Mouse (Mus musculus) neural tube, embryonic 15.5 days (tissue): ENCODE measurements around the gene Dtx1. TPM values are rescaled to one million over a fixed set of nuclear protein-coding genes. Genes with fewer than 3 reads are reported as not detected.

Source experiments
- ATAC-seq: fragments of 200-750 bp; cut with Nextera tagmentation; 2 replicates; pipeline ENCODE4 v1.8.0; 2017; ENCODE audit warnings: mild to moderate bottlenecking, moderate TSS enrichment, moderate library complexity; ENCODE audit not compliant: low FRiP score
- H3K27ac ChIP-seq: fragments of 300-500 bp; sonication (generic); replicated peaks from 2 replicates; pipeline ENCODE4 v1.5.1; 2015; ENCODE audit warnings: mild to moderate bottlenecking, inconsistent platforms
- H3K27me3 ChIP-seq: fragments of 300-500 bp; sonication (generic); replicated peaks from 2 replicates; pipeline ENCODE4 v1.6.1; 2015; ENCODE audit warnings: inconsistent platforms
- H3K36me3 ChIP-seq: fragments of 300-500 bp; sonication (generic); 2 replicates; pipeline ENCODE4 v1.6.1; 2015; ENCODE audit warnings: inconsistent platforms
- H3K4me1 ChIP-seq: fragments of 300-500 bp; sonication (generic); 2 replicates; pipeline ENCODE4 v1.6.1; 2015; ENCODE audit warnings: inconsistent platforms
- H3K4me2 ChIP-seq: fragments of 300-500 bp; sonication (generic); 2 replicates; pipeline ENCODE4 v1.6.1; 2015; ENCODE audit warnings: inconsistent platforms, mild to moderate bottlenecking, moderate library complexity
- H3K4me3 ChIP-seq: fragments of 300-500 bp; sonication (generic); replicated peaks from 2 replicates; pipeline ENCODE4 v1.5.1; 2015; ENCODE audit warnings: mild to moderate bottlenecking, inconsistent platforms
- H3K9ac ChIP-seq: fragments of 300-500 bp; sonication (generic); replicated peaks from 2 replicates; pipeline ENCODE4 v1.6.1; 2015; ENCODE audit warnings: mild to moderate bottlenecking, inconsistent platforms
- H3K9me3 ChIP-seq: fragments of 300-500 bp; sonication (generic); replicated peaks from 2 replicates; pipeline ENCODE4 v1.6.1; 2016; ENCODE audit warnings: inconsistent platforms
- WGBS: fragments of 180-500 bp; shearing (Covaris S2); methylation state at CpG from one replicate; pipeline ENCODE4 v1.1.7; 2015; ENCODE audit warnings: mixed read lengths; 5-methylcytosine and 5-hydroxymethylcytosine counted together
- polyA plus RNA-seq: library from polyadenylated mRNA; unstranded; fragments of >200 nt; fragmentation: Nextera tagmentation; extraction: Ambion mirVana; gene quantifications from 2 replicates; pipeline ENCODE4 v1.2.1, GENCODE M21; 2015

The Dtx1 gene
- polyA plus RNA-seq = 59.9 and 61.1 TPM in 2 replicates

- H3K4me3 ChIP-seq = peak within 1 kb of the TSS; percentile 76
- no peaks in the 10 kb centered on the region for H3K9me3 ChIP-seq
- peaks cover 26% of the 10 kb centered on the region for H3K27me3 ChIP-seq
- peak; percentile 5; the same call in 1 of the 2 replicates for ATAC-seq
- 29% methylated on average over 3 of the region's 3 CpGs for WGBS
- peak within 1 kb of the TSS; percentile 96 for H3K9ac ChIP-seq
- H3K4me1 ChIP-seq = peaks cover 55% of the 10 kb centered on the region
- peak within 1 kb of the TSS; percentile 93 for H3K4me2 ChIP-seq
- no peaks in the 10 kb centered on the region for H3K36me3 ChIP-seq
- peak within 1 kb of the TSS; percentile 89 for H3K27ac ChIP-seq
These were observed at the start of gene Dtx1 for GRCm38 (mm10) chr5:120711827-120712226. Gene Dtx1 (minus strand): TSS chr5:120711927.

- Histone ChIP-seq H3K9me3 (no peaks in the 10 kb centered on the region), H3K36me3 (no peaks in the 10 kb centered on the region), H3K9ac (no peak overlapping the region), H3K4me3 (no peak overlapping the region), H3K27me3 (no peaks in the 10 kb centered on the region), H3K4me2 (no peak overlapping the region), H3K27ac (no peak overlapping the region), H3K4me1 (no peaks in the 10 kb centered on the region)
- ATAC-seq = no peak
- WGBS = 86% methylated on average over 4 of the region's 4 CpGs
These were observed 42.5 kb upstream of the Dtx1 start for GRCm38 (mm10) chr5:120754215-120754614.

- ATAC-seq = no peak
- Histone ChIP-seq H3K4me2 (no peak overlapping the region), H3K4me1 (no peaks in the 10 kb centered on the region), H3K9me3 (no peaks in the 10 kb centered on the region), H3K9ac (no peak overlapping the region), H3K27me3 (no peaks in the 10 kb centered on the region), H3K4me3 (no peak overlapping the region), H3K36me3 (no peaks in the 10 kb centered on the region), H3K27ac (no peak overlapping the region)
- 85% methylated on average over 3 of the region's 3 CpGs for WGBS
These were observed 41.1 kb upstream of the Dtx1 start for GRCm38 (mm10) chr5:120752786-120753185.

- H3K4me2 ChIP-seq = no peak overlapping the region
- H3K27me3 ChIP-seq = no peaks in the 10 kb centered on the region; the same call in 1 of the 2 replicates
- WGBS = 73% methylated on average over 3 of the region's 3 CpGs
- no peaks in the 10 kb centered on the region for H3K36me3 ChIP-seq
- H3K9ac ChIP-seq = no peak overlapping the region
- no peak overlapping the region for H3K4me3 ChIP-seq
- no peak overlapping the region for H3K27ac ChIP-seq
- H3K4me1 ChIP-seq = peaks cover 2% of the 10 kb centered on the region; the same call in 1 of the 2 replicates
- no peak for ATAC-seq
- H3K9me3 ChIP-seq = no peaks in the 10 kb centered on the region
These were observed 39.5 kb upstream of the Dtx1 start for GRCm38 (mm10) chr5:120751206-120751605.

- H3K9ac ChIP-seq = no peak within 1 kb of the TSS
- H3K27me3 ChIP-seq = no peaks in the 10 kb centered on the region; the same call in 1 of the 2 replicates
- H3K9me3 ChIP-seq = no peaks in the 10 kb centered on the region
- no peak for ATAC-seq
- H3K36me3 ChIP-seq = no peaks in the 10 kb centered on the region
- H3K4me2 ChIP-seq = no peak within 1 kb of the TSS
- H3K4me1 ChIP-seq = peaks cover 8% of the 10 kb centered on the region
- no peak within 1 kb of the TSS for H3K27ac ChIP-seq
- H3K4me3 ChIP-seq = no peak within 1 kb of the TSS
- WGBS = 71% methylated on average over 5 of the region's 5 CpGs
These were observed 38.0 kb upstream of the Dtx1 start, which contains the start of gene Oas2 for GRCm38 (mm10) chr5:120749688-120750087. Gene Oas2 (minus strand): TSS chr5:120749853.

DNA sequence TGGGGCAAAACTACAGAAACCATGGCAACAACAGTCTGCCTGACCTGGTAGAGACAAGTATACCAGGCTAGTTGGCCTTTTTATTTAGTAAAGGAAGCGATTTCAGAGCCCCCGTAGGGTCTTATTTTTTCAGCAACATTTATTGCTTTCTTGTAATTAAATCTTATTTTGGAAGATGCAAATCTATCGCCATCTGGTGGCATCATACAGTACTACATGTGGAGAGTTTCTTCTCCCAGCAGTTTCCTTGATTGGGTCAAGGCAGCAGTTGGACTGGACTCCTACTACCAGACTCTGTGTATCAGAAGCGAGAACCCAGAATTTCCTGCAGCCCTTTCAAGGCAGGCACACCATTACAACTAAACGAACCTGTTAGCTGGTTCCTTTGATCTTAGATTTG, 34.7 kb upstream of the Dtx1 start:
- H3K9ac ChIP-seq = no peak overlapping the region
- no peak overlapping the region for H3K4me3 ChIP-seq
- peaks cover 8% of the 10 kb centered on the region for H3K4me1 ChIP-seq
- ATAC-seq = no peak
- H3K4me2 ChIP-seq = no peak overlapping the region
- no peak overlapping the region for H3K27ac ChIP-seq
- no peaks in the 10 kb centered on the region for H3K36me3 ChIP-seq
- no peaks in the 10 kb centered on the region for H3K9me3 ChIP-seq
- WGBS = 9% methylated on average over 5 of the region's 5 CpGs
- peaks cover 2% of the 10 kb centered on the region; the same call in 1 of the 2 replicates for H3K27me3 ChIP-seq

DNA sequence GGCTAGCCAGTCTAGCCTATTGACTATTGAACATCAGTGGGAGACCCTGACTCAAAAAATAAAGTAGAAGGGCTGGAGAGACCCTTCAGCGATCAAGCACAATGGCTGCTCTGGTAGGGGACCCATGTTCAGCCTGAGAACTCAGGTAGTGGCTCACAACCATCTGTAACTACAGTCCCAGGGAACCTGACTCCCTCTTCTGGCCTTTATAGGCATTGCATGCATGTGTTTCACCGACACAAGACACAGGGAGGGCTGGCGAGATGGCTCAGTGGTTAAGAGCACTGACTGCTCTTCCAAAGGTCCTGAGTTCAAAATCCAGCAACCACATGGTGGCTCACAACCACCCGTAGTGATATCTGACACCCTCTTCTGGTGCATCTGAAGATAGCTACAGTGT, 30.4 kb upstream of the Dtx1 start:
- H3K4me1 ChIP-seq = peaks cover 8% of the 10 kb centered on the region
- ATAC-seq = no peak
- no peak overlapping the region for H3K27ac ChIP-seq
- H3K36me3 ChIP-seq = no peaks in the 10 kb centered on the region
- no peak overlapping the region for H3K4me3 ChIP-seq
- H3K9ac ChIP-seq = no peak overlapping the region
- H3K4me2 ChIP-seq = no peak overlapping the region
- WGBS = 31% methylated on average over 4 of the region's 4 CpGs
- H3K27me3 ChIP-seq = peaks cover 7% of the 10 kb centered on the region; the same call in 1 of the 2 replicates
- no peaks in the 10 kb centered on the region for H3K9me3 ChIP-seq

DNA sequence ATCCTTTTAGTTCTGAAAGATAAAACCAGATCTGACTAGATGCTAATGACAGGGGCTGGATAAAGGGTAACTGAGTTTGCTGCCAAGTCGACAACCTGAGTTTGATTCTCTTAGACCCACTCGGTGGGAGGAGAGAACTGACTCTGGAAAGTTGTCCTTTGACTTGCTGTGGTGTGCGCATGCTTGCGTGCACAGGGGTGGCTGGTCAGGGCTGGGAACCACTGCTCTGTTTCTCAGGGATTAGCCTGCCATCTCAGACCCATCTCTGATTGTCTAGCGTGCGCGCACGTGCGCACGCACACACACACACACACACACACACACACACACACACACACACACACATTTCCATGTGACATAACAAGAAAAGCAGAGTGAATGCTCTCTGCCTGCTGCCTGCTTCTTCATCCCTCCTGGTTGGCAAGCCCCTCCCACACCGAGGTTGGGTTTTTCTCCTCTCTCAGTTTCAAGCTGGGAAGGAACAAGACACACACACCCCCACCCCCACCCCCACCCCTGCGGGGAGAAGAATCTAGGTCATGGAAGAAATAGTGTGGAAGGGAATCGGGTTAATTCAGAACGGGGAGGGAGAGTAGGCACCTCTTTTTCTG, 22.8 kb upstream of the Dtx1 start:
- Histone ChIP-seq H3K4me3 (no peak overlapping the region), H3K4me2 (no peak overlapping the region), H3K4me1 (no peaks in the 10 kb centered on the region), H3K9ac (no peak overlapping the region), H3K27me3 (0 out of 2 replicates have a peak, but pooled peaks cover 5% of the 10 kb centered on the region), H3K9me3 (no peaks in the 10 kb centered on the region), H3K27ac (no peak overlapping the region), H3K36me3 (no peaks in the 10 kb centered on the region)
- 69% methylated on average over 14 of the region's 14 CpGs for WGBS
- no peak for ATAC-seq

DNA sequence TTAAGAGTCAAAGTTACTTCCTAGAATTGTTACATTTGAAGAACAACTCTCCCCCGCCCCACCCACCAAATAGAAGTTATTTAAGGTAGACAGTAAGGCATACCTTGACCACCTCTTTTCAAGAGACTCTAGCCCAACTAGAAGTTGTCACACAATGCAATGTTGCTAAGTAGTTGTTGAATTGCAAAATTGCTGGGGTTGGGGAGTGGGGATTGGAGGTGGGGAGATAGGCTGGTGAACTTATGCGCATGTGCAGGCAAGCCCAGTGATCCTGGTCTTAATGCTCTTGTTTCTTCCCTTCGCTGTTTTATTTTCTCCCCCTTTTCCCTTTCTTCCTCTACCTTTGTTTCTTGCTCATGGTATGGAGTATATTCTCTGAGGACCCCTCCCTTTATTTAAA, 22.0 kb upstream of the Dtx1 start:
- Histone ChIP-seq H3K4me3 (no peak overlapping the region), H3K9ac (no peak overlapping the region), H3K27ac (no peak overlapping the region), H3K4me1 (no peaks in the 10 kb centered on the region), H3K9me3 (no peaks in the 10 kb centered on the region), H3K27me3 (0 out of 2 replicates have a peak, but pooled peaks cover 2% of the 10 kb centered on the region), H3K36me3 (no peaks in the 10 kb centered on the region), H3K4me2 (no peak overlapping the region)
- WGBS = 93% methylated on average over 3 of the region's 3 CpGs
- no peak for ATAC-seq

DNA sequence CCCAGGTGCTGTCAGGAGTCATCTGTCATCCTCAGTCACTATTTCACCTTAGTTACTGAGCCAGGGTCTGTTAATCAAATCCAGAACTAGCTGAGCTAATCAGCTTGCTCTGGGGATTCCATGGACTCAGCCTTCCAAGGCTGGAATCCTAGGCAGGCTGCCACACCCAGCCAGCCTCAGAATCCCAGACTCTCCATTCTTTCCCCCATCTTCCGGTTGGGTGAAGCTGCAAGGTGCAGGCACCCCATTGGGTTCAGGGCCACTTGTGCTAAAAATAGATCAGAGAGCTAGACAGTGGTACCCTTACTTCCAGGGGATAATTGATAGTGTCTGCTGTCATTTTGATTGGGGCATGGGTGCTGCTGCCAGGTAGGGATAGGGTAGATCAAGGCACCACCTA, 21.0 kb upstream of the Dtx1 start:
- Histone ChIP-seq H3K27me3 (no peaks in the 10 kb centered on the region), H3K27ac (no peak overlapping the region)

GRCm38 (mm10) chr5:120729319-120729718, 17.6 kb upstream of the Dtx1 start:
- Histone ChIP-seq H3K27ac (no peak overlapping the region), H3K4me3 (no peak overlapping the region), H3K4me2 (no peak overlapping the region), H3K4me1 (no peaks in the 10 kb centered on the region), H3K36me3 (no peaks in the 10 kb centered on the region), H3K9me3 (no peaks in the 10 kb centered on the region), H3K9ac (no peak overlapping the region), H3K27me3 (no peaks in the 10 kb centered on the region)
- no peak for ATAC-seq
- 60% methylated on average over 10 of the region's 10 CpGs for WGBS

More for the DNA sequence above, 21.0 kb upstream of the Dtx1 start:
- Histone ChIP-seq H3K4me1 (no peaks in the 10 kb centered on the region), H3K36me3 (no peaks in the 10 kb centered on the region), H3K9ac (no peak overlapping the region), H3K9me3 (no peaks in the 10 kb centered on the region), H3K4me2 (no peak overlapping the region), H3K4me3 (no peak overlapping the region)
- WGBS = 68% methylated on average over 1 of the region's 1 CpGs
- ATAC-seq = no peak

DNA sequence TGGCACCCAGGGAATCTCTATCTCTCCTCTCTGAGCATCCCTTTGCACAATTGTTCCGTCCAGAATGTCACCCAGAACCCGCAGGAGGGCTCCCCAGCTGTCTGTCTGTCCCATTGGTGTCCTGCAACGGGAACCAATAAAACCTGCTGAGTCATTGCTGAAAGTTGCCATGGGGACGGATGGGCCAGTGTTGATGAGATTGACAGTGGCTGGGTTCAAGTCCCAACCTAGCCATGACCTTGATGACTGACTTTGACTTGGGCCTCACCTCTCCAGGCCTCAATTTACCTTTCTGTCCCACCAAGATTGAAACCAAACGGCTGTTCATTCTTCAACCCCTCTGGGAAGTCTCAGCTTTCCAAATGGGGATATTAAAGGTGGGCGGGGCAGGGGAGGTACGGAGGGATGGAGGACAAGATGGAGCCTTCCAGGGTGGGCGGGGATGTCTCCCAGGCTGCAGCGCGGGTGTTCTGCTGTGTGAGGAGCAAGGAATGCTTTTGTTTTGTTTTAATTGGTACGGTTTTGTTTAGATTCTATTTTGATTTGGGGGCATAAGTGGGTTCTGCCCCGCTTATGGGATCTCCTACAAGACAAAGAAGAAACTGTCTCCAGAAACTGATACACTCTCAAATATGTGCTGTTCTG, 14.2 kb upstream of the Dtx1 start:
- H3K36me3 ChIP-seq = no peaks in the 10 kb centered on the region
- H3K4me1 ChIP-seq = no peaks in the 10 kb centered on the region
- H3K4me3 ChIP-seq = no peak overlapping the region
- H3K27ac ChIP-seq = no peak overlapping the region
- no peak overlapping the region for H3K4me2 ChIP-seq
- ATAC-seq = no peak
- H3K9me3 ChIP-seq = no peaks in the 10 kb centered on the region
- H3K27me3 ChIP-seq = no peaks in the 10 kb centered on the region
- H3K9ac ChIP-seq = no peak overlapping the region
- 48% methylated on average over 12 of the region's 12 CpGs for WGBS
